Mouse (Mus musculus) gastrocnemius, adult 8-10 months (tissue): ENCODE measurements around the gene Gpr143. TPM values are rescaled to one million over a fixed set of nuclear protein-coding genes. Genes with fewer than 3 reads are reported as not detected.

Experiments
- total RNA-seq, 4 experiments: library from RNA; stranded (reverse); gene quantifications; 2 replicates each; pipeline ENCODE4 v1.2.4; 2022

Gpr143 gene
- total RNA-seq, 4 experiments from 2014 or later: not detected

Other genes starting within 250 kb of the Gpr143 start
- not detected for gene Cldn34a, start 218.6 kb upstream of the Gpr143 start, total RNA-seq
- gene Shroom2, start 12.5 kb upstream of the Gpr143 start, total RNA-seq: 1 to 10 TPM in 3 of 4 experiments, under 1 TPM in 1; 0.94 to 1.2 (median 1.1) TPM
- gene Usp51, start 224.5 kb downstream of the Gpr143 start, total RNA-seq: not detected